Mouse (Mus musculus): ENCODE data around the gene Apobec1.
"Not testable (repeated sequence)": the region's sequence is repeated elsewhere in the genome, so short reads cannot be mapped to it uniquely, and the experiment has no call there.

The Apobec1 gene

DNA sequence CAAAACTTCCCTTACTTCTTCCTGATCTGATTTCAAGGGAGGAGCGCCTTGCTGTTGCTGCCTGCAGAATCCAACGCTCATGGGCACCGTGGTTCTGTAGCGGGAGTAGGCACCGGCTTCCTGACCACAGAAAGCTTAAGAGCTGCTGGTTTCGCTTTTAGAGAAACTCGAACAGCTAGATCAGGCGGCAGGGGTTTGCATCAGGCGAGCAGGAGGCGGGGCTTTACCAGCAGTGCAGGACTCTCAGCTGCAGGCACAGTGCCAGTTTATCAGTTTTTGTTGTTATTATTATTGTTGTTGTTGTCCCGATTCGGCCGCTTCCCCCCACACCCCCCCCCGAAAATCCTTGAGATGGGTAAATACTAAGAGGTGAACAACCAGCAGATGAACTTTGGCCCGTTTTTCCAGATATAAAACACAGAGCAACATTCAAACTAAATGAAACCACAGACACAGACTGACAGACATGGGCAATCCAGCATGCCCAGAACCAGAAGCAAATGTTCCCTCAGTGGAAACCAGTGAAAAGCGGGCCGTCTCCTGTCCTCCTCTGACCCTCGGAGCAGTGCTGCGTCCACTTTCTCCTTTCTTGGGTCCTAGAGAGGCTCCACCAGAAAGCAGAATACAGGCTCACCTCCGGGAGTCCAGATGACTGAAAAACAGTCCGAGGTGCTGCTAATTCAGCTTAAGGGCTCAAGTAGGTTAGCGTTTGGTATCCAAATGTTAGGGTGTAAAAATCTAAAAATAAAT is at the start of gene Apobec1:
TSS of gene Apobec1 (minus strand) at position 203 of the 750 bp plus-strand sequence.
- DNase-seq = no peak

DNA sequence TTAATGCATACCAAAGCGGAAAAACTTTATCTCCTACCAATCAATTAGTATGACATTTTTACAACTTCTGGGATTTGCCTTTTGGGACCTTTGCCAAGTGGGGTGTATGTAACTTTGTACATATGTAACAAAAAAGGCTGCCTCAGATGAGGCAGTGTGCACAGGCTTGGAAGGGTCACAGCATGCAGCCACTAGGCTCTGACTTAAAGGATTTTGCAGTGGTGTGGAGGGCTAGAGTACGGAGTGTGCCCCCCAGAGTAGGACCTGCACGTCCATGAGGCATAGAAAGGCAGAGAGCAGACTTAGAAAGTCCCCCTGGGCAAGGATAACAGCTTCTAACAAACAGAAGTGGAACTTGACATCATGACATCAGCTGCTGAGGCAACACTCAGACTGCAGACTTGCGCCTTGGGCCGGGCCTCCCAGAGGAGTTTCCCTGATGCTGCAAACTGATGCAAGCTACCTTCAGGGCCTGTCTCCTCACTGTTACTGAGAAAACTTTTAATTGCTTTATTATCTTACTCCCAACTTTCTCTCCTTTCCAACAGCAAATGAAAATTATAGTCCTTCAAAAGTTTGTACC is 48.2 kb upstream of the Apobec1 start:
- no peak for DNase-seq

DNA sequence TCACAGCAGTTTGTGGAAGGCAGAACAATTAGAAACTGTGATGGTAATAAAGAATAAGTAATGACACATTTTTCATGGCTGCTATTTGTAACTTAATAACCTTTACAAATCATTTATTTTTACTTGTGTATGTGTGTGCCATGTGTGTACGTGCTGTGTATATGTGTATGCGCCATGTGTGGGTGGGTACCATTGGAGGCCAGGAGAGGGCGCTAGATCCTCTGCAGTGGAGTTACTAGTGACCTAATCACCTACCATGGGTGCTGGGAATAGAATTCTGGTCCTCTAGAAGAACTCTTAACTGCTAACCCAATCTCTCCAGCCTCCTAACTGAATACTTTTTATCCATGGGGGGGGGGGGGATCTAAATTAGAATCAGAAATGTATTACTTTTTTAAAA is 47.7 kb upstream of the Apobec1 start:
- no peak for DNase-seq

DNA sequence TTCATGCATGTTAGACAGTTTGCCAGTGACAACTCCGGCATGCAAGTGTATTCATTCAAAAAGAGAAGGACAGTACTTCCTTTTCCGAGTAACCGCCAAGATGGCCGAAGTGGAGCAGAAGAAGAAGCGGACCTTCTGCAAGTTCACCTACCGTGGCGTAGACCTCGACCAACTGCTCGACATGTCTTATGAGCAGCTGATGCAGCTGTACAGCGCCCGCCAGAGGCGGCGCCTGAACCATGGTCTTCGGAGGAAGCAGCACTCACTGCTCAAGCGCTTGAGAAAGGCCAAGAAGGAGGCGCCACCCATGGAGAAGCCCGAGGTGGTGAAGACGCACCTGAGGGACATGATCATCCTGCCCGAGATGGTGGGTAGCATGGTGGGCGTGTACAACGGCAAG is 42.0 kb upstream of the Apobec1 start:
- not testable (repeated sequence) for DNase-seq

DNA sequence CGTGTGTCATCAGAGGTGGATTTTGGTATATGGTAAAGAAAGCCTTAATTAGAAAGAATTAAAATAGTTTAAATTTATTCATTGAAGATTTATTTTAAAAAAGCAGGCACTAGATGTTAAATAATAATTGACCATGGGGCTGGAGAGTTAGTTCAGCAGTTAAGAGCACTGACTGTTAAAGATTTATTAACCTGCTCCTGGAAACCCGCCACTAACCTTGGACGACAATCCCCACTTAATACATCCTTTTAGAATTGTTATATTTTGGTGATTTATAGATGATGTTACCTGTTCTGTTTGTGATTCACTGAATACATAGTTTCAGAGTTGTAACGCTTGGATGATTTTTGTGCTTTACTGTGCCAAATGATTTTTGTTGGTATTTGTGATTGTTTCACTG is 35.3 kb upstream of the Apobec1 start:
- not testable (repeated sequence) for DNase-seq

DNA sequence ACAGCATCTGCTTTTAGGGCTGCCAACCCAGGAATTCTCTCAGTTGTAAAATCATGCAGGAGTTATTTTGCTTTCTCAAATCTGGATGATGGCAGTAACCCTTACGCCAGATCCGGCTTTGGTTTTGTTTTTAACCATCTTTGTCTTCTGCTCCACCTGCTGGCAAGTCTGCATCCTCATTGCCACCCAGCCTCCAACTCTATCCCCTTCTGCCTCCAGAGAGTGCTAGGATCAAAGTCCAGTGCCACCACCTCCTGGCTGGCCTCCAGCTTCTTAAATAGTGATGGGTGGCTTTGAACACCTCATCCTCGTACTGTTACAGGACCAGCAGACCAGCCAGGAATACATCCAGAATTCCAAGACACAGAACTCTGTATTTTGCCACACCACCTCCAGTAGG is 34.4 kb upstream of the Apobec1 start:
- no peak for DNase-seq

DNA sequence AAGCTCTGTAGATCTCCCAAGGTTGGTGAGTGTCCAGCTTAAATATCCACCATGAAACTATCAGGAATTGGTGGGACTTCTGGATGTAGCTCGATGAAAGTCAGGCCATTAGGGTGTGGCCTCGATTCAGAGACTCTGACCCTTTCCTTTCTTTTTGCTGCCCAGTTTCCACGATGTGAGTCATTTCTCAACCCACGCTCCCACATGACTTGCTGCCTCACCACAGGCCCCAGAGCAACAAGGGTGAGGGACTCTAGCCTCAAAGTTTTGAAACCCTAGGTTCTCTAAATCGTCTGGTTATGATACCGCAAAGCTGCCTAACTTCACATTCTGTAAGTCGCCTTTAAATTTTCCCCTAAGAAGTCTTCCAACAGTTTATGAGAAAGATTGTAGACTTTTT is 33.1 kb upstream of the Apobec1 start:
- no peak for DNase-seq

DNA sequence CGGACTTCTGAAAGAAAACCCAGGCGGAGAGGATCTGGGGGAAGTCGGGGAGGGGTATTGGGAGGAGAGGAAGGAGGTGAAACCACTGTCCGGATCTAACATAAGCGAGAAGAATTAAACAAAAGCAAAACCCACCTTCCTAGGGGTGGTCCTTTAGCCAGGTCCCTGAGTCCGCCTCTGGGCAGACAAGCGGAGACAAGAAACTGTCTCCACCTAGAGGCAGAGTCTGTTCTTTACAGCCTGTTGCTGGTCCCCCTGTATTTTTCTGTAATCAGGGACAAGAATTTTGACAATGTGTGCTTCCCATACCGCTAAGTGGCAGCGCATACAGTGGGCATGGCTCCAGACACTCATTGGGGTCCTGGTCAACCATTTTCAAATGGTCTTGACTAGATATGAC is 31.2 kb upstream of the Apobec1 start:
- DNase-seq = no peak

DNA sequence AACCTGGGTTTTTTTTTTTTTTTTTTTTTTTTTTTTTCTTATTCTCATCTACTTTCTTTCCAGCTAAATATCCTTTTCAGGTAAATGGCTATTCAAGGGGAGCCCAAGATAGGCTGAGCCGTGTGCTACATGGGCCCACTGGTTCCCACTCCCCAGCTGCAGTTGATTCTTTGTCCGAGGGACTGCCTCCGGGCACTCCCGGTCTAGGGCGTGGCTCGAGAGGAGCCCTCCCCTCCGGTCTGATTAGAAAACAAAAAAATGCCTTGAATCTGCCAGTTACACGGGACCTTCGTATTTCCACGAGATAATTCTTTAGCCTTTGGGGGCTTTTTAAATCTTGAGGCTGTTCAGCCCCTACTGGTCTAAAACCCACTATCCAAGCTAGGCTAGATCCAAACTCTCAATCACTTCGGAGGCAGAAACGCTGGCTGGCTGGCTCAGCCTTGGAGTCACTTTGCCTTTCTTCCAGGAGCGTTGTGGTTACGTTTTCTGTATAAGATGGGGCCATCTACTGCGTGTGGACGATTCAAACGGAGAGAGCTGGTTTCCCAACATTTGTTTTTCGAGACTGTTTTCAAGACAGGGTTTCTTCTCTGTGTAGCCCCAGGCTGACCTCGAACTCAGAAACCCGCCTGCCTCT is 25.3 kb upstream of the Apobec1 start:
- DNase-seq = no peak

DNA sequence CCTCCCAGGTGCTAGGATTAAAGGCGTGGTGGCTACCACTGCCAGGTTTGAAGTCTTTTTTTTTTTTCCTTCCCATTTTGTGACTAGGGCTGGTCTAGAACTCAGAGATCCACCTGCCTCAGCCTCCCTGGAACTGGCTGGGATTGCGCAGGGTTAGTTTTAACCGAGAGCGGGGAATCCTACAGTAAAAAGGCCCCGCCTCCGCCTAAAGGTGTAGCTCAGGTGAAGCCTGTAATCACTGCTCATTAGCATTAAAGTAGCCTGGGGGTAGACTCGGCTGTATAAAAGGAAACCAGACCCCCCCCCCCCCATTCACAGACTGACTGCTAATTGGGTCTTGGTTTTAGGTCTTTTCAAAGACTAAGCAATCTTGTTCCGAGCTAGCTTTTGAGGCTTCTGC is 23.9 kb upstream of the Apobec1 start, which contains the start of gene Dppa3:
TSS of gene Dppa3 (plus strand) at position 301 of the 400 bp plus-strand sequence.
- DNase-seq = no peak

DNA sequence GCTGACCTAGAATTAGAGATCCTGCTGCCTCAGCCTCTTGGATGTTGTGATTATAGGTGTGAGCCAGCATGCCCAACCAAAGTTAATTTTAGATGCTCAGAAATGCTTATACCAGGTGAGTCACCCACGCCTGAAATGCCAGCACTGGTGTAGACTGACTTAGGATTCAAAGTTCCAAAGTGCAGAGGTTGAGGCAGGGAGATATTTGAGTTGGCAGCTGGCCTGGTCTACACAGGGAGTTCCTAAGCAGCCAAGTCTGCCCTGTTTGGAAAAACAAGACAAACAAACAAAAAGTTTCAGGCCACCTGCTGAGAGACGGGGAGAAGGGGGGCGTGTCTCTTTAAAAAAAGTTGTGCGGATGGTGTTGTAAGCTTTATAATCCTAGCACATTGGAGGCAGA is 22.9 kb upstream of the Apobec1 start:
- DNase-seq = no peak

DNA sequence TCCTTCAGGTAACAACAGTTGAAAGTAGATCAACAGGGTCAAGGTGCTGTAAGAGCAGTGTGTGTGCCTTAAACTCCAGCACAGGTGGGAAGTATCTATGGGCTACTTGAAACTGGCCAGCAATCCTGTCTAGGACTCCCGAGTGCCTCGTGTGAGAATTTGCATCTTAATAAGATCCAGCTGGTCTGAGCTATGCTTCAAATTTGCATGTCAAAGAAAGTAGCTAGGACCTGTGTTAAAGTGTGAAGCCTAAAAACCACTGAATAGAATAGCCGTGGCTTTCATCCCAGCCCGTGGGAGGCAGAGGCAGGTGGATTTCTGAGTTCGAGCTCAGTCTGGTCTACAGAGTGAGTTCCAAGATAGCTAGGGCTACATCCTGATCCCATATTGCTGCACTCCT is 22.2 kb upstream of the Apobec1 start:
- DNase-seq = no peak

DNA sequence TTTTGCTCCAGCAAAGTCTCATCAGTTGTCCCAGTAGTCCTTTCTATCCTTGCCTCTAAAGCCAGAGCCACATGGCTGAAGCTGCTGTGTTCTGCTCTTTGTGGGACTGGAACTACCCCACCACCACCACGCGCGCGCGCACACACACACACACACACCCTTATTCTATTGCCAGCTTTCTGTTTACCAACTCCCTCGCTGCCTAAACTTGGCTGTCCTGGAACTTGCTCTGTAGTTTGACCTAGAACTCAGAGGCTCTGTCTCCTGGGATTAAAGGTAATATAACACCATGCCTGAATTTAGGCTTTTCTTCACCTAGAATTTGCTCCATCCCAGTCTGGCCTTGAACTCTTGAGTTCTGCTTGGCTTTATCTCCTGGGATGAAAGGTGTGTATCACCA is 18.8 kb upstream of the Apobec1 start:
- DNase-seq = no peak

DNA sequence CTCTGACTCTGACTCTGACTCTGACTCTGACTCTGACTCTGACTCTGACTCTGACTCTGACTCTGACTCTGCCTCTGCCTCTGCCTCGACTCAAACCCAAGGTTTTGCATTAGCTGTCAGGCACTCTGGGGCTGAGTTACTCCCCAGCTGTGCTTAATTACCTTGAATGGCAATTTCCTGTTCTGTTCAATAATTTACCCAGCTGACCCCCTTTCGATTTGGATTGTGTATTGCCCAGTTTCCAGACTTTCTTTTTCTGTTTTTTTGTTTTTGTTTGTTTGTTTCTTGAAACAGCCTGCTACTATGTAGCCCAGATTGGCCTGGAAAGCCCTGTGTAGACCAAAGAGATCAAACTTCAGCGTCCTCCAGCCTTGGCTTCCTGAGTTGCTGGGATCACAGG is 13.8 kb upstream of the Apobec1 start:
- DNase-seq = no peak

DNA sequence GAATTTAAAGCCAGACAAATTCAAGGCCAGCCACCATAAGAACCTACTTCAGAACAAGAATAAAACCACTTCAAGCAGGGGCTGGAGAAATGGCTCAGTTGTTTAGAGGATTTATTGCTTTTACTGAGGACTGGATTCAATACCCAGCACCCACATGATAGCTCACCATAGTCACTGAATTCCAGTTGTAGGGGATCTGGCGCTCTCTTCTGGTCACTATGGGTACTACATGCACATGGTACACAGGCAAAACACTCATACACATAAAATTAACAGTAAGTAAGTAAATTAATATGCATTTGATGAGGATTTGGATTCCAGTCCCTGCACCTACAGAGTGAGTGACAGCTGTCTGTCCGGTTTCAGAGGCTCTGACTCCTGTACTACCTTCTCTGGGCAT is 11.8 kb upstream of the Apobec1 start:
- DNase-seq = no peak

DNA sequence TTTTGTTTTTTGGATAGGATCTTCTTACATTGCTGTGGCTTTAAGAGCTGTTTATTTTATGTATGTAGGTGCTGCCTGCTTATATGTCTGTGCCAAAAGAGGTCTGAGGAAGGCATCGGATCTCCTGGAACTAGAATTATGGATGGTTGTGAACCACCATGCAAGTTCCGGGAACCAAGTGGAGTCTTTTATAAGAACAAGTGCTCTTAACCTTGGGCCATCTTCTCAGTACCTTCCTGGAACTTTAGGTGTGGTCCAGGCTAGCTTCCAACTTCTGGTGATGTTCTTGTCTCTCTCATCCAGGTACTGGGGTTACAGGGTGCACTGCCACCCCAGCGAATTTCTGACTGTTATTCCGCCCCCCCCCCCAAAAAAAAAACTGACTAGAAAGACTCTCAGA is 10.2 kb upstream of the Apobec1 start:
- no peak for DNase-seq

DNA sequence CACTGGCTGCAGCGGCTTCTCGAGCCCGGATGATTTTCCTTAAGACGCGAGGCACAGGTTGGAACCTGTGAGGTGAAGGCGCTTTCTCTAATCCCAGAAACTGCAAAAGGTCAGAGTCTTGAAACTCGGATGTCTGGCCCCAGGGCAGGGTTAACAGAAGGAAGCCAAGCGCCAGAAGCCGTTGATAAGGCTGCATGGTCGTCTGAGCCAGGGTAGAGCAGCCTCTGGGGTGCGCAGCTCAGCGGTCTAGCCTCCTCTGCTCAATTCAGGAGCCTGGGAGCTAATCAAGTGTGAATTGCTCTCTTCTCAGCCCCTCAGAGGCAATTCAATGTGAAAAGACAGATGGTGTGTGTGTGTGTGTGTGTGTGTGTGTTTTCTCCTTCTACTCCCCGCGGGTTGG is 7.5 kb upstream of the Apobec1 start, which contains the start of gene Gdf3:
TSS of gene Gdf3 (minus strand) at position 317 of the 400 bp plus-strand sequence.
- DNase-seq = no peak

DNA sequence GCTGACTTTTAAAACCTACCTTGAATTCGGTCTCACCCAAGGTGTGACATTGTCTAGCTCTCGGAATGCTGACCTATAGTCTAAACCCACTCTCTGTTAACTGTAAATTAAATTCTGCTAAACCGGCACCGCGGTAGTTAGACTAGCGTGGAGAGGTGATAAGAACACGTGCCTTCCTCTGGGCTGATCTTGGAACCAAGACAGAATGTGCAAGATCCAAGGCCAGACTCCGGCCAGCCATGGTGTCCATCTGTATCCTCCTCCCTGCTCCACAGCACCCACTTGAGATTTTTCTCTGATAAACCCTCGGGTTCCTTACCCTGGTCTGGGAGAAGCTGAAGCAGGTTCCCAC is 7.1 kb upstream of the Apobec1 start:
- no peak for DNase-seq

DNA sequence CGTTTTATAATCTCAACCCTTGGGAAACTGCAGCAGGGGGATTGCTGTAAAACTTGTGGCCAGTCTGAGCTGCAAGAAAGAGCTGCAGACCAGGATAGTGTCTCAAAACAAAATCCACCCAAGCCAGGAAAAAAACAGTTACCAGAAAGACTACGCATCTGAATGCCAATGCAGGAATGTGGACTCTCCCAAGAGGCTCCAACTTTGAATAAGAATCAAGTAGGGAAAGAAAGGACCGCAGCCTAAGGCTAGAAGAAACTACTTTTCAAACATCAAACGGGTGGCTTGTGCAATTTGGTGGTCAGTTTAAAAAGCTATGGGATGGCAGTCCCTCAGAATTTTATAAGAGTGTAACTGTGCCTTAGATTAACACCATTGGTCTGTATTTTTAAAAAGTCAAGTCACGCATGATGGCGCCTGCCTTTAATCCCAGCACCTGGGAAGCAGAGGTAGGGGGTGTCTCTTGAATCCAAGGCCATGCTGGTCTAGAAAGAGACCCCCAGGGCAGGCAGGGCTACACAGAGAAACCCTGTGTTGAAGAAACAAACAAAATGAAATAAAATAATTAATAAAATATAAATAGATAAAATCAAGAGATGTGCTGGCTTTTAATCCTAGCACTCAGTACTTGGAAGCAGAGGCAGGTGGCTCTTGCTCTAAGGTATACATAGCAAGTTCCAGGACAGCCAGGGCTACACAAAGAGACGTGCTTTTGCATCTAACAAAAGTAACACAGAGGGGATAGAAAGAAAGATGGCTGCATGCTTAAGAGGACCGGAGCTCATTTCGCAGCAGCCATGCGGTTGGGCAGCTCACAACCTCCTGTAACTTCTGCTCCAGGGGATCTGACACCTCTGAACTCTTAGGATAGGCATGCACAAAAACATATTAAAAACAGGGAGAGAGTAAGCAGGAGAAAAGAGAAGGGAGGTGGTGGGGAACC is 6.5 kb upstream of the Apobec1 start:
- no peak for DNase-seq

DNA sequence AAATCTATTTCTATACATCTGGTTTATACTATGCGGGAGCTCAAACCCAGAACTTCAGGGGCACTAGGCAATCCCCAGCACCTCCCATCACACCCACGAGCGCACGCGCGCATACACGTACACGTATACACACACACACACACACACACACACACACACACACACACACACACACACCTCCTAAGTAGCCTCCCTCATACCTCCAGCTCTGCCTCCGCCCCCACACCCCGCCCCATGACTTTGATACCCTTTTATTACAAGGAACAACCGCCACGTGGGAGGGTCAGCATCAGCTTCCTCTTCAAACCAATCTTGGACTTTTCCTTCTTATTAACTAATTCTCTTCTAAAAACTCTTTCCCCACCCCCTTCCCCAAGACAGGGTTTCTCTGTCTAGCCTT is 5.5 kb upstream of the Apobec1 start:
- DNase-seq = no peak

DNA sequence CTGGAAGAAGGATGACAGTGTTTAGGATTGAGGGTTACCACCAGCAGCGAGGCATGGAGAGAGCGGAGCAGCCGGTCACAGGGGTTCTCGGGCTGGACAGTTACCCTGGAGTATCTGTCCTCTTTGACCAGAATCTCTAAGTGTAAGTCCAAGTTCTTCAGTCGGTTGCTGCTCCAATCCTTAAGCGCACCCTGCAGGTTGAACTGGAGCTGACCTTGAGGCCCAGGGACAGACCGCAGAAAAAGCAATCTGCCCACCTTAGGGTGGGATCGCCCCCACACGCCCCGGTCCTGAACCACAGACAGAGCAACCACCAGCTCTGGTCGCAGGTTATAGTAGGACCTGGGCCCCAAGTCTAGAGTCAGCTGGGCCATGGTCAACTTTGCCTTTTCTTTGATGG is 4.4 kb upstream of the Apobec1 start:
- no peak for DNase-seq

DNA sequence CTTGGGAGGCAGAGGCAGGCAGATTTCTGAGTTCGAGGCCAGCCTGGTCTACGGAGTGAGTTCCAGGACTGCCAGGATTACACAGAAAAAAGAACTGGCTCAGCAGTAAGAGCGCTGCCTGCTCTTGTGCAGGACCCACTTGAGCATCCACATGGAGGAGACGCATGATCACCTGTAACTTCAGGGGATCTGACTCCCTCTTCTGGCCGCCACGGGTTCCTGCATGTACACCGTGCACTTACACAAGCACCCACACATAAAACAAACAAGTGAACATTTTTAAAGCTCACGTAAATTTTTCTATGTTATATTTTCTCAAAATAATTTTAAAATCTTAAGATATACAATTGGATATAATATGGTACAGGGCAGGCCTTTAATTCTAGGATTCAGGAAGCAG is 3.2 kb upstream of the Apobec1 start:
- DNase-seq = no peak

DNA sequence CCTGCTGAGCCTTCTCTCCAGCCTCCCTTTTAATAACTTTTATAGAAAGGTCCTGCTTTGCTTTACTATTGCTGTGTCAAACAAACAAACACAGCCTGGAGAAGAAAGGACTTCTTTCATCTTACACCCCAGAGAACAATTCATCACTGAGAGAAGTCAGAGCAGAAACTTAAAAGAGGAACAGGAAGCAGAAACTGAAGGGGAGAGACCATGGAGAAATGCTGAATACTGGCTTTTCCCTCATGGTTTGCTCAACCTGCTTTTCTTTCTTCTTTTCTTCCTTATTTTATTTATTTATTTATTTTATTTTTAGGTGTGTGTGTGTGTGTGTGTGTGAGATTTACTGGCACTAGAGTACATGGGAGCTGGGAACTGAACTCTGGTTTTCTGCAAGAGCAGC is 2.0 kb upstream of the Apobec1 start:
- DNase-seq = no peak
